Mouse (Mus musculus) heart, adult 9 months (tissue): ENCODE measurements at regions not wholly inside any gene's neighbourhood (a gene's known extent, or its start where the extent isn't known, plus 50 kb on each side); places are given as distances from the start of the nearest gene placed in this dataset.
A peak's percentile ranks its signal among the peaks of the same experiment; 100 is the strongest.

ENCODE experiments used
- DNase-seq, 2 experiments: peaks; one replicate each; pipeline ENCODE4 v3.0.0; 2022; ENCODE audit warnings: low spot score in 2 of 2

DNA sequence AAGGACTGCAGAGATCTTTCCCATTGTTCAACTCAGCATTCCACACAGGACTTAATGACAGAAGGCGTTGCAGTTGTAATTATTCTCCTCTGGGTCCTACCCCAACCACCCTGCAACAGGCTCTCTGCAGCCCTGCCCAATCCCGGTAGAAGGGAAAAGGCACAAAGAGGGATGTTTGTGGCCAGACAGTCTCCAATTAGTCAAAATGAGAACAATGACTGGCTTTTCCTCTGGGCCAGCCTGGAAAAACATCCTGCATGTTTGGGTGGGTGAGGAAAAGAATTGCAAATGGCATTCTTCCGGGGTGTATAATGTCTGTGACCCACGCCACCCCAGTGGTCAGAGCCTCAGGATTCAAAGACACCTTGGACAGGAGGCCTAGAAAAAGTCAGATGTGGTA, 168.8 kb upstream of the Spag17 start:
- no peak for DNase-seq

DNA sequence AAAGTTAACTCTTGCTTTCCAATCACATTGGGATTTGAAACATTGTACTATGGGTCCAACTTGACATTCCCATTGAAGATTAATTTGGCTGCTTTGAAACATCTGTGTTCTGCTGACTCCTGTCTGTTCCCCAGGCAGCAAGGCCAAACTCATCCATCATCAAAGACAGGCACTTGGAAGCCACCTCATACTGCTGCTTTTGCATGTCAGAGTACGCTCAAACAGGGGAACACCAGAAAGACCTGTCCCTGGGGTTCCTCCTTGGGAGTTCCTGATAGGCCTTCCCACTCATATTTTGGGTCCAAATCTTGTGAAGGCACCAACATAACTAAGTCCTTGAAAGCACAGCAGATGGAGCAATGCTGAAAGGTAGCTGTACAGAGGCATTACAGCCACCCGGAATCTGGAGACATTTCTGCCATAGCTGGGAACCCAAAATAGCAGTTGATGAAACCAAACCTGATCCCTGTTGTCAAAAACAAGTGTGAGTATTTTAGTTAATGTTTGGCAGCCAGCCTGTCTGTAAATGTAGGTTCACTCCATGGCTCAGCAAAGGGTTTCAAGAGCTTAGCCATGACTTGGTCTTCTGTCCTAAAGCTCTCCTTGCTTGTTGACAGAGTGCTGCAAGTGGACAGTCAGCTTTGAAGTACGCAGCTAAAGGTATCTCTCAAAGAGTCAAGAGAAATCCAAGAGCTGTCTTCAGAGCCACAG, 147.0 kb upstream of the Spag17 start:
- DNase-seq, result peak; percentile 17 to 37

GRCm38 (mm10) chr3:99739654-99740053, 145.6 kb upstream of the Spag17 start:
- no peak for DNase-seq

- no peak for DNase-seq
Observed at GRCm38 (mm10) chr3:99741249-99742222, 143.7 kb upstream of the Spag17 start.

DNA sequence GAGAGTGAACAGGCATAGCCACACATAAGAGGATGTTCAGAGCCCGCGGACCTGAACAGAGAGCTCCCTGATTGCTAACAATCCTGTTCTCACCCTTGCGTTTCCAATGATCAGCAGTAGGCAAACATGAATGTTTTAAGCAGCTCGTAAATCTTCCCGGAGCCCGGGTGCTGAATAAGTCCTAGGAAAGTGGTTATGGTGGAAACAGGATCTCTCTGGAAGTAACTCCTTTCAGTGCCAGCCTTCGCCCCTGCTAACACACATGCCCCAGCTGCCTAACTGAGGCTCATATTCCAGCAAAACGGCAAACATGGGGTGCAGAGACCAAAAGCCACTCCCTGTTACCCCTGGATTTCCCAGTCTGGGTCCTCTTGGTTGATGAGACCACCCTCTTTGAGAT, 135.5 kb upstream of the Spag17 start:
- DNase-seq, result no peak

DNA sequence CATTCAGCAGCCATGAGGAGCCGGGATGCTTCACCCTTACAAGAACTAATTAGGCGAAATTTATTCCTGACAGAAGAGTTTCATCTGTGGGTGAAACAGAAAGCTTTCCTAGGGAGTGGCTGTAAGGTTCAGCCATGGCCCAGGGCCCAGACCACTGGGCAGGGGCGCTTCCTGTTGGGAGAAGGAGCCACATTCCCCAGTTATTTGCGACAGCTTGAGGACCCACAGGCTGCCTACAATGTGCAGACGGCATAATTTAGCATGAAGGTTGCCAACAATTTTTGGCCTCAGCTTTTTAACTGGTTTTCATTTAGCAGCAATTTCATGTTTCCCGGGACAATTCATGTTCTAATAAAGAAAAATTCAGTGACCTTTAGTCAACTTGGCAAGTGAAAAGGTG, 106.7 kb upstream of the Spag17 start:
- DNase-seq, result no peak

- no peak for DNase-seq
Observed at GRCm38 (mm10) chr3:99785955-99786529, 99.2 kb upstream of the Spag17 start.

GRCm38 (mm10) chr3:99791316-99791715, 93.9 kb upstream of the Spag17 start:
- no peak for DNase-seq

DNA sequence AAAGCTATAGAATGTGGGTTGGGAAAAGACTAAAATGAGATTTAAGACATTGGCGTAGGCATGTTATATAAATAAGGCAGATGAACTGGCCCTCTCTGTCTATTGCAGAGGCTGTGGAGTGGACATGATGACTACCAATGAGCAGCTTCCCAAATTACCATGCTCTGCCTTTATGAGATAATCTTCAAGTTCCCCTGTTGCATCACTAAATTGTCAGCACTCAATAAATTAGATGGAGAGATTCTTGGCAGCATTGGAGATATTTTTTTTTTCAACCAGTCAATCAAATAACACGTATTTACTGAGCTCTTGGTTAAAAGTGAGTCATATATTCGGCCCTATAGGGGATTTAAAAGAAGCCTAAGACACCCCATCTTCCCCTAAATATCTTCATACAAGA, 91.6 kb upstream of the Spag17 start:
- no peak for DNase-seq

- no peak for DNase-seq
Observed at GRCm38 (mm10) chr3:99795835-99796234, 89.4 kb upstream of the Spag17 start.

GRCm38 (mm10) chr3:99797791-99798190, 87.4 kb upstream of the Spag17 start:
- peak in 1 of 2 experiments; percentile 5 for DNase-seq

DNA sequence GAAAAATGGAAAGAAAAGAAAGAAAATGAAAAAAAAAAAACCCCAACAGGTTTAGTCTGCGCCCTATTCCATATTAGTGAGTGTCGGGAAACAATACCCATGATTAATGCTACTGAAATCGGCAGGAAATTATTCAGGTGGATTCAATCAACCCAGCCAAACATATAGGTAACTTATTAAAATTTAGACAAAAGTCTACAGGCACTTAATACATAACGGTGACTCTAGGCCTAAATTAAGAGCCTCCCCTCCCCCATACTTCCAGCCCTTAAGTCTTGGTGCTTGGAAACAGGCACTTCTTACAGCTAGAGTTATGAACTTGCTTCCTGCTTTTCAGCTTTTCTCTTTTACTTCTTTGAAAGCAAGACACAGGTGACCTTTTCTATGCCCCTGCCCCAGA, 74.7 kb upstream of the Spag17 start:
- no peak for DNase-seq

GRCm38 (mm10) chr3:99811276-99811675, 73.9 kb upstream of the Spag17 start:
- DNase-seq, result peak; percentile 7 to 30

- DNase-seq, result no peak
Observed at GRCm38 (mm10) chr3:99812836-99813235, 72.4 kb upstream of the Spag17 start.

GRCm38 (mm10) chr3:99815115-99815514, 70.1 kb upstream of the Spag17 start:
- no peak for DNase-seq

- no peak for DNase-seq
Observed at GRCm38 (mm10) chr3:99817965-99818364, 67.2 kb upstream of the Spag17 start.

GRCm38 (mm10) chr3:99822735-99823134, 62.5 kb upstream of the Spag17 start:
- DNase-seq, result peak; percentile 63 to 69

GRCm38 (mm10) chr3:99823256-99823655, 62.0 kb upstream of the Spag17 start:
- DNase-seq, result peak; percentile 17 to 42
